Mouse (Mus musculus) heart, embryonic 14.5 days (tissue): ENCODE measurements around the gene Trappc1. TPM values are rescaled to one million over a fixed set of nuclear protein-coding genes. Genes with fewer than 3 reads are reported as not detected.
A peak's percentile ranks its signal among the peaks of the same experiment; 100 is the strongest.

Experiments used
- ATAC-seq: fragments of 200-750 bp; cut with Nextera tagmentation; 2 replicates; pipeline ENCODE4 v1.8.0; 2017; ENCODE audit warnings: low read depth, moderate TSS enrichment; ENCODE audit not compliant: insufficient number of reproducible peaks, insufficient read depth, low FRiP score
- H3K27ac ChIP-seq, 2 experiments: fragments of 200-500 bp in 1 of 2; fragments of 300-500 bp in 1 of 2; sonication (generic) in 1 of 2; replicated peaks in 1 of 2; 2 replicates each; pipeline ENCODE4 v1.5.1; 2012 to 2014; ENCODE audit warnings: low read depth in 2 of 2, low read length in 2 of 2, control low read depth in 1 of 2, mild to moderate bottlenecking in 1 of 2, mixed read lengths in 1 of 2; ENCODE audit not compliant: control insufficient read depth in 1 of 2, insufficient read depth in 1 of 2
- H3K27me3 ChIP-seq: fragments of 300-500 bp; sonication (generic); 2 replicates; pipeline ENCODE4 v1.6.1; 2014; ENCODE audit warnings: mild to moderate bottlenecking, low read length, control low read depth; ENCODE audit not compliant: control insufficient read depth, insufficient read depth
- H3K36me3 ChIP-seq: fragments of 300-500 bp; sonication (generic); 2 replicates; pipeline ENCODE4 v1.6.1; 2014; ENCODE audit warnings: mild to moderate bottlenecking, control low read depth, low read length, mixed read lengths; ENCODE audit not compliant: control insufficient read depth, insufficient read depth
- H3K4me1 ChIP-seq, 2 experiments: fragments of 200-500 bp in 1 of 2; fragments of 300-500 bp in 1 of 2; sonication (generic) in 1 of 2; 2 replicates each; pipeline ENCODE4 v1.6.1; 2012 to 2014; ENCODE audit warnings: low read length in 2 of 2, control low read depth in 1 of 2, mixed read lengths in 1 of 2; ENCODE audit not compliant: control insufficient read depth in 2 of 2, insufficient read depth in 2 of 2
- H3K4me2 ChIP-seq: fragments of 300-500 bp; sonication (generic); 2 replicates; pipeline ENCODE4 v1.6.1; 2014; ENCODE audit warnings: mild to moderate bottlenecking, low read length
- H3K4me3 ChIP-seq, 2 experiments: fragments of 200-500 bp in 1 of 2; fragments of 300-500 bp in 1 of 2; sonication (generic) in 1 of 2; 2 replicates each; pipeline ENCODE4 v1.5.1; 2012 to 2014; ENCODE audit warnings: low read length in 2 of 2, mild to moderate bottlenecking in 2 of 2, control low read depth in 1 of 2, low read depth in 1 of 2, moderate library complexity in 1 of 2; ENCODE audit not compliant: control insufficient read depth in 1 of 2, insufficient read depth in 1 of 2
- H3K9ac ChIP-seq: fragments of 300-500 bp; sonication (generic); 2 replicates; pipeline ENCODE4 v1.6.1; 2014; ENCODE audit warnings: mild to moderate bottlenecking, low read length
- H3K9me3 ChIP-seq: fragments of 300-500 bp; sonication (generic); 2 replicates; pipeline ENCODE4 v1.6.1; 2016; ENCODE audit warnings: low read length, control low read depth; ENCODE audit not compliant: control insufficient read depth
- WGBS: fragments of 180-500 bp; shearing (Covaris S2); extraction: QIAGEN DNeasy Blood & Tissue Kit; methylation state at CpG from one replicate; pipeline ENCODE4 v1.1.7; 2014; 5-methylcytosine and 5-hydroxymethylcytosine counted together
- polyA plus RNA-seq: library from polyadenylated mRNA; unstranded; fragments of >200 nt; fragmentation: Nextera tagmentation; extraction: Ambion mirVana; gene quantifications from 2 replicates; pipeline ENCODE4 v1.2.1, GENCODE M21; 2014

The Trappc1 gene
- polyA plus RNA-seq, 1 experiment from 2014 or later: 195 TPM

- Histone ChIP-seq H3K9me3 (no peaks in the 10 kb centered on the region), H3K4me2 (peak overlapping the region; percentile 93), H3K27me3 (no peaks in the 10 kb centered on the region), H3K36me3 (peaks cover 26% of the 10 kb centered on the region), H3K4me1 (peaks cover 32 to 47% of the 10 kb centered on the region in 2 experiments), H3K4me3 (peak overlapping the region; percentile 7 to 97), H3K27ac (peak overlapping the region; percentile 66 to 97), H3K9ac (peak overlapping the region; percentile 99)
- 1% methylated on average over 26 of the region's 26 CpGs for WGBS
- peak; percentile 66 for ATAC-seq
These were observed 42.5 kb downstream of the Trappc1 start for GRCm38 (mm10) chr11:69366157-69366854.

GRCm38 (mm10) chr11:69366855-69367615, 43.3 kb downstream of the Trappc1 start:
- H3K4me1 ChIP-seq: peaks cover 34 to 53% of the 10 kb centered on the region in 2 experiments
- H3K4me3 ChIP-seq: peak overlapping the region; percentile 89 to 97
- under 1% methylated on average over 22 of the region's 22 CpGs for WGBS

GRCm38 (mm10) chr11:69367616-69368355, 44.0 kb downstream of the Trappc1 start:
- Histone ChIP-seq H3K4me1 (peaks cover 39 to 60% of the 10 kb centered on the region in 2 experiments), H3K9me3 (no peaks in the 10 kb centered on the region)
- peak; percentile 7; the same call in 1 of the 2 replicates for ATAC-seq

More at GRCm38 (mm10) chr11:69366855-69367615, 43.3 kb downstream of the Trappc1 start:
- H3K4me2 ChIP-seq: peak overlapping the region; percentile 93
- H3K9ac ChIP-seq: peak overlapping the region; percentile 99
- H3K36me3 ChIP-seq: peaks cover 19% of the 10 kb centered on the region
- peak overlapping the region; percentile 79 to 97 for H3K27ac ChIP-seq
- H3K27me3 ChIP-seq: no peaks in the 10 kb centered on the region
- no peaks in the 10 kb centered on the region for H3K9me3 ChIP-seq
- no peak for ATAC-seq

GRCm38 (mm10) chr11:69368356-69369214, 44.8 kb downstream of the Trappc1 start:
- peak overlapping the region; percentile 78 to 97 for H3K27ac ChIP-seq
- H3K4me3 ChIP-seq: peak overlapping the region; percentile 89 to 97
- peak overlapping the region; percentile 93 for H3K4me2 ChIP-seq
- WGBS: under 1% methylated on average over 44 of the region's 106 CpGs
- peak overlapping the region; percentile 99 for H3K9ac ChIP-seq
- no peaks in the 10 kb centered on the region for H3K27me3 ChIP-seq
- H3K4me1 ChIP-seq: peaks cover 39 to 63% of the 10 kb centered on the region in 2 experiments
- peaks cover 9% of the 10 kb centered on the region for H3K36me3 ChIP-seq
- H3K9me3 ChIP-seq: no peaks in the 10 kb centered on the region
- ATAC-seq: peak; percentile 16

More at GRCm38 (mm10) chr11:69367616-69368355, 44.0 kb downstream of the Trappc1 start:
- WGBS: 1% methylated on average over 22 of the region's 22 CpGs
- Histone ChIP-seq H3K4me3 (peak overlapping the region; percentile 89 to 97), H3K27me3 (no peaks in the 10 kb centered on the region), H3K27ac (peak overlapping the region; percentile 79 to 97), H3K36me3 (peaks cover 13% of the 10 kb centered on the region), H3K9ac (peak overlapping the region; percentile 99), H3K4me2 (peak overlapping the region; percentile 93)

- Histone ChIP-seq H3K9me3 (no peaks in the 10 kb centered on the region), H3K9ac (peak within 1 kb of the TSS; percentile 99), H3K27ac (peak within 1 kb of the TSS; percentile 78 to 97), H3K27me3 (no peaks in the 10 kb centered on the region), H3K4me2 (peak within 1 kb of the TSS; percentile 93), H3K36me3 (peaks cover 10% of the 10 kb centered on the region; the same call in 1 of the 2 replicates), H3K4me1 (peaks cover 37 to 60% of the 10 kb centered on the region in 2 experiments), H3K4me3 (peak within 1 kb of the TSS; percentile 89 to 97)
- 4% methylated on average over 18 of the region's 34 CpGs for WGBS
- no peak for ATAC-seq
These were observed 45.6 kb downstream of the Trappc1 start, which contains the start of gene Chd3 for GRCm38 (mm10) chr11:69369215-69369989. Chd3 (minus strand) TSS chr11:69369406.

- peaks cover 29 to 52% of the 10 kb centered on the region in 2 experiments for H3K4me1 ChIP-seq
- peak overlapping the region in 1 of 2 experiments; percentile 97; a peak in 2 of 4 replicates for H3K4me3 ChIP-seq
- ATAC-seq: no peak
- peak overlapping the region; percentile 93 for H3K4me2 ChIP-seq
- H3K36me3 ChIP-seq: peaks cover 10% of the 10 kb centered on the region; the same call in 1 of the 2 replicates
- H3K27me3 ChIP-seq: no peaks in the 10 kb centered on the region
- 43% methylated on average over 2 of the region's 2 CpGs for WGBS
- peak overlapping the region; percentile 99; the same call in 1 of the 2 replicates for H3K9ac ChIP-seq
- no peaks in the 10 kb centered on the region for H3K9me3 ChIP-seq
- peak overlapping the region in 1 of 2 experiments; percentile 97; a peak in 2 of 4 replicates for H3K27ac ChIP-seq
These were observed 46.4 kb downstream of the Trappc1 start for GRCm38 (mm10) chr11:69369990-69370816.
